Mouse (Mus musculus) heart, postnatal 14 days (tissue): ENCODE measurements around the gene Slc44a4. TPM values are rescaled to one million over a fixed set of nuclear protein-coding genes. Genes with fewer than 3 reads are reported as not detected.
"Not testable (repeated sequence)": the region's sequence is repeated elsewhere in the genome, so short reads cannot be mapped to it uniquely, and the experiment has no call there.

Source experiments
- DNase-seq, 2 experiments: peaks; one replicate each; pipeline ENCODE4 v3.0.0; 2021 to 2022
- intact Hi-C: fragments of 180-260 bp; cut with DNase I; formaldehyde crosslinking; loops from one replicate; pipeline ENCODE4 v1.15.1; 2025
- total RNA-seq, 2 experiments: library from RNA; stranded (reverse); gene quantifications; 2 replicates each; pipeline ENCODE4 v1.2.3; 2021

The Slc44a4 gene
- total RNA-seq, 2 experiments from 2014 or later: 0.17 TPM; not detected in 1

DNA sequence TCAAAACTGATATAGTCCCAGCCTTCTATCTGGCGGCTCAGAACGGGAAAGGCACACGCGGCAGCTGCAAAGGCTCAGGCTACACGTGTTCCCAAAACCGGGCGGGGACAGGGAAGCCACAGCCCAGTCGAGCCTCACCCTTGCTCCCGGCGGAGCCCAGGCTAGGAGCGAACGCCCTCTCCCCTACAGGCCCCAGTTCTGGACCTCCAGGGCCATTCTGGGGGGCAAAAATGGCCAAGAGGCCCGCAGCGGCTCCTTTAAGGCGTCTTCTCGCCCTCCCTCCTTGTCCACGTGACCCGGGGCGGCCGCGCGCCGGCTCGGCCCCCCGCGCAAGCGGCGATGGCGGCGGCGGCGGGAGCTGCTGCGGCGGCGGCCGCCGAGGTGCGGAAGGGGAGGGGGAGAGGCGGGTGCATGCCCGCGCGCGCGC, 16.1 kb upstream of the Slc44a4 start, which contains the start of the genes C2 and Ehmt2:
Gene C2 (minus strand): TSS at position 106 of the 427 bp plus-strand sequence.
Gene Ehmt2 (plus strand): TSS at position 310 of the 427 bp plus-strand sequence.
- peak; percentile 83 to 88 for DNase-seq
- intact Hi-C loops: loop anchor here (2.0 kb wide), 1 partner anchor 47 kb away; the partner anchor contains the start of genes Nelfe and Skiv2l

DNA sequence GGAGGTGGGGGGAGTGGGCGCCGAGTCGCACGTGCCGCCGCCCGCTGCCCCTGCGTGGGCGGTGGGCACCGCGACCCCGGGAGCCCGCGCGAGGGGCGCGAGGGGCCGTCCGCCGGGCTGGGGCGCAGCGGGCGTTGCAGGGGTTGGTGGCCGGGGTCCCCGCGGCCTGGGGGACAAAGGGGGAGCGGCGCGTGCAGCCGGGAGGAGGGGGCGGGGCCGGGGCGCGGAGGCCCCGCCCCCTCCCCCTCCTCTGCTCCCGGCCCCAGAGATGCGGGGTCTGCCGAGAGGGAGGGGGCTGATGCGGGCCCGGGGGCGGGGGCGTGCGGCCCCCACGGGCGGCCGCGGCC, 15.6 kb upstream of the Slc44a4 start:
- intact Hi-C loops: loop anchor here (2.0 kb wide), 1 partner anchor 48 kb away; the partner anchor contains the start of genes Nelfe and Skiv2l
- no peak for DNase-seq

DNA sequence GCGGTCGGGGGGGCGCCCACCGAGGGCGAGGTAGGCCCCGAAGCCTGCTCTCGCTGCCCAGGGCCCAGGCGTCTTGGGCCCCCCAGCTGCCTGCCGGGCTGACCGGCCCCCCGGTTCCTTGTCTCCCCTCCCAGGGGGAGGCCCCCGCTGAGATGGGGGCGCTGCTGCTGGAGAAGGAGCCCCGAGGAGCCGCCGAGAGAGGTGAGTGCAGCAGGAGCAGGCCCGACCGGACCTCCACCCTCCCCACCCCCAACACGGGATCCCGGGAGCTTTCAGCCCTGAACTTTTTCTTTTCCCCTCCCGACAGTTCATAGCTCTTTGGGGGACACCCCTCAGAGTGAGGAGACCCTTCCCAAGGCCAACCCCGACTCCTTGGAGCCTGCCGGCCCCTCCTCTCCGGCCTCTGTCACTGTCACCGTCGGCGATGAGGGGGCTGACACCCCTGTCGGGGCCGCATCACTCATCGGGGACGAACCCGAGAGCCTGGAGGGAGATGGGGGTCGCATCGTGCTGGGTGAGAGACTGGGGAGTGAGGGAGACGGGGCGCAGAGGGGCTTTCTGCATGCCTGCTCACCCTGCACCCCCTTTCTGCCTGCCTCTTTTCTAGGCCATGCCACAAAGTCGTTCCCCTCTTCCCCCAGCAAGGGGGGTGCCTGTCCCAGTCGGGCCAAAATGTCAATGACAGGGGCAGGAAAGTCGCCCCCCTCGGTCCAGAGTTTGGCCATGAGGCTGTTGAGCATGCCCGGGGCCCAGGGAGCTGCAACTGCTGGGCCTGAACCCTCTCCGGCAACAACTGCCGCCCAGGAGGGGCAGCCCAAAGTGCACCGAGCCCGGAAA, 15.0 kb upstream of the Slc44a4 start:
- DNase-seq: peak; percentile 47 to 53
- intact Hi-C loops: loop anchor here (2.0 kb wide), 1 partner anchor 48 kb away; the partner anchor contains the start of genes Nelfe and Skiv2l

DNA sequence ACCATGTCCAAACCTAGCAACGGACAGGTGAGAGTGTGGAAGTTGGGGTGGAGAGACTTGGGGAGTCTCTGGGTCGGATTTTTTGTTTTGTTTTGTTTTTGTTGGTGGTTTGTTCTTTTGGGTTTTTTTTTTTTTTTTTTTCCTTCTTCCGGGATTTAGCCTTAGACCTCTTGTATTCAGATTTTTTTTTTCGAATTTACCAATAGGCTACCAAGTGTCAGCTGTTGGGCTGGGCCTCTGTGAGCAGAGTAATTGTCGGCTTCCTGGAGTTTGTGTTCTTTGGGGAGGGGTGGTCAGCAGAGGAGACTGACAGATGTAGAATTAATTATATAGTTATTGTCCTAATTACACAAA, 14.4 kb upstream of the Slc44a4 start:
- intact Hi-C loops: loop anchor here (2.0 kb wide), 1 partner anchor 49 kb away; the partner anchor contains the start of genes Nelfe and Skiv2l
- no peak for DNase-seq

- DNase-seq, intact Hi-C loops: not testable (repeated sequence)
These were observed 13.4 kb upstream of the Slc44a4 start for GRCm38 (mm10) chr17:34900826-34901225.

- DNase-seq, intact Hi-C loops: not testable (repeated sequence)
These were observed 12.3 kb upstream of the Slc44a4 start for GRCm38 (mm10) chr17:34901948-34902347.

GRCm38 (mm10) chr17:34902895-34903294, 11.4 kb upstream of the Slc44a4 start:
- intact Hi-C loops: no loop called here

GRCm38 (mm10) chr17:34910982-34911381, 3.3 kb upstream of the Slc44a4 start:
- intact Hi-C loops: loop anchor here (5.0 kb wide), 1 partner anchor 71 kb away; the partner anchor contains the start of gene Lsm2

More at GRCm38 (mm10) chr17:34902895-34903294, 11.4 kb upstream of the Slc44a4 start:
- DNase-seq: no peak

GRCm38 (mm10) chr17:34911945-34912351, 2.3 kb upstream of the Slc44a4 start:
- peak; percentile 77 to 86 for DNase-seq
- intact Hi-C loops: loop anchor here (1.0 to 5.0 kb wide), 2 partner anchors 57 to 70 kb away; partner anchors contain the start of gene Lsm2

More at GRCm38 (mm10) chr17:34910982-34911381, 3.3 kb upstream of the Slc44a4 start:
- DNase-seq: no peak

DNA sequence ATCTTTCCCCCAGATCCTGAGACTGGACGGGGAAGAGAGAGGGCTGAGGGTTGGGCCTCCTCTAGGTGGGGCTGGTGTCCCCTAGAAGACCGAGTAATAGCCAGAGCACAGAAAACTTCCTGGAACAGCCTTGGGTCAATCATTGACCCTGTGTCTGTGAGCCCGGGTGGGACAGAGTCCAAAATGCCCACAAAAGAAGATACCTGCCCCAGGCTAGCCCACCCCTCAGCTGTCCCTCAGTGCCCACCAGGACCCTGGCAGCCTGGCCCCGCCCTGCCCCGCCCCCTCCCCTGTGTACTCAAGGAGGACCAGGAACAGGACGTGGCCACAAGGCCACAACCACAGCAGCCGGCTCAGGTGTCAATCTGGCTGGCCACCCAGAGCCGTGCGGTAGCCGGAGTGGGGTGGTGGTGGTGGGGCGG, 1.2 kb downstream of the Slc44a4 start:
- DNase-seq: no peak
- intact Hi-C loops: no loop called here

DNA sequence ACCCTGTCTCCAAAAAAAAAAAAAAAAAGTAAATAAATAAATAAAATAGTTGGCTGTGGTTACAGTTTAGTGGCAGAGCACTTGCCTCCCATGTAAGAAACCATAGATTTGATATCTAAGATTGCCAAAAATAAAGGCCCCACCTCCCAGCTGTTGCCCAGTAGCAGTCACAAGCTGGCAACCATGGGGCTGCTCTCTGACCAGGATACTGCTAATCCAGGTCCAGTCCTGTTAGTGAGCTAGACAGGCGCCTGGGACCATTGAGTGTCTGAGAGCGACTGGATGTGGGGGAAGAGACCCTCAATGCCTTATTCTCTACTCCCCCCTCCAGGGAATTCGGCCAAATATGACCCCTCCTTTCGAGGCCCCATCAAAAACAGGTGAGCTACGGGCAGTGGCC, 2.0 kb downstream of the Slc44a4 start:
- intact Hi-C loops: no loop called here
- DNase-seq: no peak

- no peak for DNase-seq
- intact Hi-C loops: no loop called here
These were observed 2.9 kb downstream of the Slc44a4 start for GRCm38 (mm10) chr17:34917188-34917587.

- intact Hi-C loops: loop anchor here (5.0 kb wide), 1 partner anchor 56 kb away; no protein-coding TSS in a partner anchor
These were observed 8.7 kb downstream of the Slc44a4 start for GRCm38 (mm10) chr17:34922939-34923338.

DNA sequence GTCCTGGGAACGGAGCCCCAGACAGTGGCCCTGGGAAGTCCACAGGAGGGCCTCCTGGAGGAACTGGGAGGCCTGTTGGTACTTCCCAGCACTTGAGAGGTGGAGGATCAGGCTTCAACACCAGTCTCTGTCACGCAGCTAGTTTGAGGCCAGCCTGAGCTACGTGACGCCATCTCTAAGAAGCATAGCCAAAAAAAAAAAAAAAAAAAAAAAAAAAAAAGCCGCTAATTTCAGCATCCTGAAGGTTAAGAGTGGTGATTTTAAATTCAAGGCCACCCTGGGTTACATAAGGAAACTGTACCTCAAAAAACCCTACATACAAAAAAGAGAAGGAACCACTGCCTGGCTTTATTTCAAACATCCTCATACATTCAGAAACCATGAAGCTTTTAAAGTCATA, 10.0 kb downstream of the Slc44a4 start:
- DNase-seq: no peak
- intact Hi-C loops: loop anchor here (5.0 kb wide), 1 partner anchor 57 kb away; no protein-coding TSS in a partner anchor

More at GRCm38 (mm10) chr17:34922939-34923338, 8.7 kb downstream of the Slc44a4 start:
- DNase-seq: no peak

GRCm38 (mm10) chr17:34927306-34928019, 13.2 kb downstream of the Slc44a4 start:
- intact Hi-C loops: no loop called here
- no peak for DNase-seq

DNA sequence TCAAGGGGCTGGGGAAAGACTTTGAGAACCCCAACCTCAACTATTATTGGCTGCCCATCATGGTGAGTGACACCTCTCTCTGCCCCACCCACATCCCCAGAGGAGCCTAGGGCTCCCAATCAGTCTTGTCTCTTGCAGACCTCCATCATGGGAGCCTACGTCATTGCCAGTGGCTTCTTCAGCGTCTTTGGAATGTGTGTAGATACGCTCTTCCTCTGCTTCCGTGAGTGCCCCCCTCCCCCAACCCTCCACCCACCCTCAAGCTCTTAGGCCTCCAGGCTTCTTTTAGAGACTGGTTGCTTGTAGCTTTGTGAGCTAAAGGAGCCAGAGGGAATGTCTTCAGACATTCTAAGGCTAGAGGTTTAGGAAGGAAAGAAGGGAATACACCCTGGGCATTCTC, 14.6 kb downstream of the Slc44a4 start:
- intact Hi-C loops: no loop called here
- DNase-seq: no peak

GRCm38 (mm10) chr17:34931061-34931734, 16.9 kb downstream of the Slc44a4 start, which contains the start of gene Neu1:
Gene Neu1, plus strand, starts transcription at chr17:34931253.
- DNase-seq: peak; percentile 97 to 99
- intact Hi-C loops: no loop called here

- DNase-seq: peak in 1 of 2 experiments; percentile 27
- intact Hi-C loops: loop anchor here (2.0 kb wide), 1 partner anchor 15 kb away; no protein-coding TSS in a partner anchor
These were observed 17.5 kb downstream of the Slc44a4 start for GRCm38 (mm10) chr17:34931735-34932098.

DNA sequence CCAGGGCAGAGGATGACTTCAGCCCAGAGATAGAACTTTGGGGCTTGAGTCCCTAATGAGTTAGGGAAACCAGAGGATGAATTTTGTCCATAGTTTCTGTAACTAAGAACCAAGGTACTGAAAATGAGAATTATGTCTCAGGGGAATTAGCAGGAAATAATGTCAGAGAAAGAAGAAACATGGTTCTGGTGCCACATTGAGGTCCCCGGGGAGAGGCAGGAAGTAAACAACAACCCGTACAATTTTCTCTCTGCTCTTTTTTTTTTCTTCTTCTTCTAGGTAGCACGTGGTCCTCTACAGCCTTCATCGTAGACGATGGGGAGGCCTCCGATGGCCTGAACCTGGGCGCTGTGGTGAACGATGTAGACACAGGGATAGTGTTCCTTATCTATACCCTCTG, 18.0 kb downstream of the Slc44a4 start:
- no peak for DNase-seq
- intact Hi-C loops: loop anchor here (2.0 kb wide), 1 partner anchor 15 kb away; no protein-coding TSS in a partner anchor

DNA sequence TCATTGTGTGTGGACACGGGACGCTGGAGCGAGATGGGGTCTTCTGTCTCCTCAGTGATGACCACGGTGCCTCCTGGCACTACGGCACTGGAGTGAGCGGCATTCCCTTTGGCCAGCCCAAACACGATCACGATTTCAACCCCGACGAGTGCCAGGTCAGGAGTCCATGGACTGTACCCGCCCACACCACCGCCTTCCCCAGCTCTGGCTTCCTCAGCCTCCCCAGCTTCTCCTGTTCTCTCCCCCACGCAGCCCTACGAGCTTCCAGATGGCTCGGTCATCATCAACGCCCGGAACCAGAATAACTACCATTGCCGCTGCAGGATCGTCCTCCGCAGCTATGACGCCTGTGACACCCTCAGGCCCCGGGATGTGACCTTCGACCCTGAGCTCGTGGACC, 19.8 kb downstream of the Slc44a4 start:
- intact Hi-C loops: no loop called here
- DNase-seq: no peak
